Comparison of ENCODE assay signal across 8 mouse cellular contexts in genomic region chr5:122353807-122354491, GRCm38 (mm10). TPM values are rescaled to one million over a fixed set of nuclear protein-coding genes. Genes with fewer than 3 reads are reported as not detected.
A peak's percentile ranks its signal among the peaks of the same experiment; 100 is the strongest.
DNase-seq lines count a peak whose midpoint lies in the region; ATAC-seq and TF ChIP-seq lines count a peak whose summit lies in the region.

TSS of gene Rad9b (minus strand) at chr5:122354233.
TSS of gene Vps29 (plus strand) at chr5:122354369.

- H3K4me3 ChIP-seq in gastrocnemius, adult 2 months, result peak within 1 kb of the TSS; percentile 97
- H3K4me3 ChIP-seq in hindbrain, postnatal 0 days (ENCODE audit: low read length), result peak within 1 kb of the TSS; percentile 69
- H3K4me3 ChIP-seq in left cerebral cortex, adult 2 months, result peak within 1 kb of the TSS; percentile 77

- peak; percentile 100 for DNase-seq in ZHBTc4 (ENCODE audit: low read depth, low spot score)
- DNase-seq in gastrocnemius, adult 2 months, result peak; percentile 99
- DNase-seq in hindbrain, postnatal 0 days (ENCODE audit: low spot score), result peak; percentile 100
- DNase-seq in left cerebral cortex, adult 2 months (ENCODE audit: extremely low spot score in 1 of 2, low spot score in 2 of 2), result peak; percentile 98 to 99
- DNase-seq in right cerebral cortex, adult 2 months (ENCODE audit: low spot score in 2 of 2), result peak; percentile 97 to 99
- DNase-seq in urinary bladder, postnatal 14 days (ENCODE audit: low spot score), result peak; percentile 99

- H3K4me2 ChIP-seq in hindbrain, postnatal 0 days (ENCODE audit: low read depth, low read length), result peak within 1 kb of the TSS; percentile 73

- no peaks in the 10 kb centered on the region for H3K36me3 ChIP-seq in hindbrain, postnatal 0 days (ENCODE audit: insufficient read depth, low read length)

- no peak for TF ChIP-seq CTCF in gastrocnemius, adult 2 months (IDR thresholded peaks at IDR 0.05)
- TF ChIP-seq CTCF in hindbrain, postnatal 0 days (IDR thresholded peaks at IDR 0.05; ENCODE audit: low read depth), result no peak
- TF ChIP-seq CTCF in left cerebral cortex, adult 2 months (IDR thresholded peaks at IDR 0.05), result no peak

- H3K4me1 ChIP-seq in hindbrain, postnatal 0 days (ENCODE audit: insufficient read depth, low read length), result peaks cover 4% of the 10 kb centered on the region

- peak within 1 kb of the TSS; percentile 90 for H3K27ac ChIP-seq in gastrocnemius, adult 2 months
- peak within 1 kb of the TSS; percentile 88 for H3K27ac ChIP-seq in hindbrain, postnatal 0 days
- H3K27ac ChIP-seq in left cerebral cortex, adult 2 months, result peak within 1 kb of the TSS; percentile 96

- H3K9ac ChIP-seq in hindbrain, postnatal 0 days (replicated peaks; ENCODE audit: low read length), result peak within 1 kb of the TSS; percentile 81

- no peaks in the 10 kb centered on the region for H3K9me3 ChIP-seq in hindbrain, postnatal 0 days (ENCODE audit: low read length)

- 2% methylated on average over 51 of the region's 51 CpGs for WGBS in hindbrain, postnatal 0 days

- no peaks in the 10 kb centered on the region for H3K27me3 ChIP-seq in hindbrain, postnatal 0 days (ENCODE audit: insufficient read depth, low read length)

- ATAC-seq in common myeloid progenitor, adult 5-6 weeks (replicated peaks; ENCODE audit: low read depth, poor library complexity, severe bottlenecking), result peak; percentile 99
- peak; percentile 94 for ATAC-seq in hindbrain, postnatal 0 days
- peak; percentile 100 for ATAC-seq in megakaryocyte, adult 5-6 weeks (ENCODE audit: poor library complexity, severe bottlenecking)

- intact Hi-C loops in gastrocnemius, adult 2 months (cut with DNase I), result loop anchor here (2.0 to 5.0 kb wide), 2 partner anchors 17 to 222 kb away; partner anchors contain the start of gene Gpn3
- intact Hi-C loops in left cerebral cortex, adult 2 months (cut with DNase I), result loop anchor here (1.0 kb wide), 2 partner anchors 18 to 70 kb away; partner anchors contain the start of genes Fam216a and Pptc7

RNA-seq across cellular contexts. Expression of gene Rad9b, which starts in this region (rescaled TPM):
- 5.3 and 11.6 TPM in 2 replicates for total RNA-seq in common myeloid progenitor, adult 5-6 weeks (2017)
- under 1 TPM; 0.38 to 0.45 TPM for total RNA-seq in gastrocnemius, adult 2 months (2021)
- total RNA-seq in hindbrain, postnatal 0 days (2014; rRNA removed), result 5.1 and 8.3 TPM in 2 replicates
- polyA plus RNA-seq in hindbrain, postnatal 0 days (2015; fragmentation: Nextera tagmentation; extraction: Ambion mirVana), result 14.0 and 15.0 TPM in 2 replicates
- total RNA-seq in left cerebral cortex, adult 2 months (2021), result 1 to 10 TPM; 3.1 to 4.0 TPM
- 0.82 and 1.6 TPM in 2 replicates for total RNA-seq in megakaryocyte, adult 5-6 weeks (2015)
- total RNA-seq in megakaryocyte, adult 5-6 weeks (2017), result 1.5 and 2.6 TPM in 2 replicates

RNA-seq across cellular contexts. Expression of gene Vps29, which starts in this region (rescaled TPM):
- 66.4 and 76.6 TPM in 2 replicates for total RNA-seq in common myeloid progenitor, adult 5-6 weeks (2017)
- 10 to 100 TPM; 35.0 to 46.0 TPM for total RNA-seq in gastrocnemius, adult 2 months (2021)
- 90.5 and 111 TPM in 2 replicates for total RNA-seq in hindbrain, postnatal 0 days (2014; rRNA removed)
- polyA plus RNA-seq in hindbrain, postnatal 0 days (2015; fragmentation: Nextera tagmentation; extraction: Ambion mirVana), result 344 and 353 TPM in 2 replicates
- total RNA-seq in left cerebral cortex, adult 2 months (2021), result 100 to 1,000 TPM; 180 to 190 TPM
- total RNA-seq in megakaryocyte, adult 5-6 weeks (2015), result 131 and 151 TPM in 2 replicates
- 83.5 and 101 TPM in 2 replicates for total RNA-seq in megakaryocyte, adult 5-6 weeks (2017)

Comparison
In these comparisons a context has a peak if more than half of its experiments do, and no peak if none do; other contexts are left out.
1. Peak in every context shown above with its lines: DNase-seq, ATAC-seq, H3K4me3 ChIP-seq and H3K27ac ChIP-seq.